Mouse (Mus musculus) erythroblast, embryonic 14.5 days (primary cell): ENCODE results near the gene Ube2n. TPM values are rescaled to one million over a fixed set of nuclear protein-coding genes. Genes with fewer than 3 reads are reported as not detected.
A peak's percentile ranks its signal among the peaks of the same experiment; 100 is the strongest.

Source experiments
- H3K27me3 ChIP-seq: 2 replicates; pipeline ENCODE4 v1.6.1; 2012; ENCODE audit warnings: inconsistent platforms; ENCODE audit not compliant: control insufficient read depth
- H3K36me3 ChIP-seq: 2 replicates; pipeline ENCODE4 v1.6.1; 2012; ENCODE audit warnings: mild to moderate bottlenecking, inconsistent platforms; ENCODE audit not compliant: control insufficient read depth
- H3K4me1 ChIP-seq: 2 replicates; pipeline ENCODE4 v1.6.1; 2012; ENCODE audit warnings: inconsistent platforms; ENCODE audit not compliant: control insufficient read depth
- H3K4me3 ChIP-seq: replicated peaks from 2 replicates; pipeline ENCODE3; 2012; ENCODE audit warnings: moderate library complexity, mild to moderate bottlenecking, inconsistent platforms
- H3K9me3 ChIP-seq: 2 replicates; pipeline ENCODE4 v1.6.1; 2012; ENCODE audit warnings: low read length, inconsistent platforms, mixed read lengths; ENCODE audit not compliant: control insufficient read depth
- GATA1 ChIP-seq: IDR thresholded peaks from 2 replicates; pipeline ENCODE4 v1.6.1; 2012; ENCODE audit warnings: low read length, inconsistent platforms, mixed read lengths
- TAL1 ChIP-seq: IDR thresholded peaks from 3 replicates; pipeline ENCODE4 v1.6.1; 2012; ENCODE audit warnings: low read length, inconsistent platforms, mixed read lengths
- polyA plus RNA-seq: library from polyadenylated mRNA; stranded (reverse); fragments of >175 nt; gene quantifications from 2 replicates; pipeline ENCODE4 v1.2.3, GENCODE M21; 2012

Ube2n gene
- polyA plus RNA-seq, result 4.4 and 6.9 TPM in 2 replicates

- peaks cover 16% of the 10 kb centered on the region for H3K36me3 ChIP-seq
- no peak for TF ChIP-seq TAL1
- TF ChIP-seq GATA1, result no peak
- H3K4me3 ChIP-seq, result peak within 1 kb of the TSS; percentile 97
- H3K4me1 ChIP-seq, result peaks cover 39% of the 10 kb centered on the region
- no peaks in the 10 kb centered on the region; the same call in 1 of the 2 replicates for H3K27me3 ChIP-seq
- peaks cover 3% of the 10 kb centered on the region; the same call in 1 of the 2 replicates for H3K9me3 ChIP-seq
Measured at GRCm38 (mm10) chr10:95514656-95515292, at the start of gene Ube2n. Gene Ube2n (plus strand): TSS chr10:95515145.

GRCm38 (mm10) chr10:95465485-95465896 lies 49.5 kb upstream of the Ube2n start:
- no peak overlapping the region for H3K4me3 ChIP-seq

GRCm38 (mm10) chr10:95468894-95469293 lies 46.1 kb upstream of the Ube2n start:
- no peaks in the 10 kb centered on the region for H3K36me3 ChIP-seq
- TF ChIP-seq GATA1, result no peak
- TF ChIP-seq TAL1, result no peak
- H3K27me3 ChIP-seq, result no peaks in the 10 kb centered on the region
- H3K4me1 ChIP-seq, result no peaks in the 10 kb centered on the region
- H3K4me3 ChIP-seq, result no peak overlapping the region
- H3K9me3 ChIP-seq, result no peaks in the 10 kb centered on the region

More at GRCm38 (mm10) chr10:95465485-95465896, 49.5 kb upstream of the Ube2n start:
- H3K4me1 ChIP-seq, result no peaks in the 10 kb centered on the region
- H3K9me3 ChIP-seq, result no peaks in the 10 kb centered on the region
- H3K36me3 ChIP-seq, result no peaks in the 10 kb centered on the region
- no peaks in the 10 kb centered on the region for H3K27me3 ChIP-seq
- no peak for TF ChIP-seq TAL1
- no peak for TF ChIP-seq GATA1

- Histone ChIP-seq H3K4me1 (no peaks in the 10 kb centered on the region), H3K4me3 (no peak overlapping the region), H3K36me3 (no peaks in the 10 kb centered on the region), H3K9me3 (no peaks in the 10 kb centered on the region), H3K27me3 (no peaks in the 10 kb centered on the region)
- TF ChIP-seq GATA1 (no peak), TAL1 (no peak)
Measured at GRCm38 (mm10) chr10:95471186-95471585, 43.8 kb upstream of the Ube2n start.

GRCm38 (mm10) chr10:95471889-95472547 lies 42.9 kb upstream of the Ube2n start:
- Histone ChIP-seq H3K36me3 (no peaks in the 10 kb centered on the region), H3K9me3 (no peaks in the 10 kb centered on the region), H3K4me1 (no peaks in the 10 kb centered on the region), H3K4me3 (no peak overlapping the region), H3K27me3 (no peaks in the 10 kb centered on the region)
- TF ChIP-seq TAL1 (no peak), GATA1 (no peak)

GRCm38 (mm10) chr10:95475923-95476322 lies 39.0 kb upstream of the Ube2n start:
- TF ChIP-seq TAL1 (no peak), GATA1 (no peak)
- H3K4me3 ChIP-seq, result no peak overlapping the region
- peaks cover 6% of the 10 kb centered on the region for H3K36me3 ChIP-seq
- no peaks in the 10 kb centered on the region for H3K27me3 ChIP-seq
- H3K9me3 ChIP-seq, result no peaks in the 10 kb centered on the region
- H3K4me1 ChIP-seq, result no peaks in the 10 kb centered on the region

- H3K36me3 ChIP-seq, result peaks cover 11% of the 10 kb centered on the region
- no peaks in the 10 kb centered on the region for H3K9me3 ChIP-seq
- no peaks in the 10 kb centered on the region for H3K4me1 ChIP-seq
- no peak overlapping the region for H3K4me3 ChIP-seq
- no peak for TF ChIP-seq TAL1
- no peak for TF ChIP-seq GATA1
- no peaks in the 10 kb centered on the region for H3K27me3 ChIP-seq
Measured at GRCm38 (mm10) chr10:95477516-95477915, 37.4 kb upstream of the Ube2n start.

GRCm38 (mm10) chr10:95489653-95490052 lies 25.3 kb upstream of the Ube2n start:
- Histone ChIP-seq H3K4me1 (no peaks in the 10 kb centered on the region), H3K4me3 (no peak overlapping the region), H3K27me3 (no peaks in the 10 kb centered on the region), H3K9me3 (peaks cover 10% of the 10 kb centered on the region), H3K36me3 (peaks cover 85% of the 10 kb centered on the region)
- TF ChIP-seq TAL1 (no peak), GATA1 (no peak)

GRCm38 (mm10) chr10:95494268-95494667 lies 20.7 kb upstream of the Ube2n start:
- peaks cover 13% of the 10 kb centered on the region for H3K9me3 ChIP-seq
- no peak overlapping the region for H3K4me3 ChIP-seq
- TF ChIP-seq TAL1, result no peak
- TF ChIP-seq GATA1, result no peak
- H3K36me3 ChIP-seq, result peaks cover 80% of the 10 kb centered on the region
- no peaks in the 10 kb centered on the region for H3K27me3 ChIP-seq
- H3K4me1 ChIP-seq, result no peaks in the 10 kb centered on the region; the same call in 1 of the 2 replicates
